Comparison of ENCODE assay signal across 8 mouse cellular contexts in genomic region chr15:79074913-79075532, GRCm38 (mm10). TPM values are rescaled to one million over a fixed set of nuclear protein-coding genes. Genes with fewer than 3 reads are reported as not detected.
A peak's percentile ranks its signal among the peaks of the same experiment; 100 is the strongest.
DNase-seq lines count a peak whose midpoint lies in the region; ATAC-seq and TF ChIP-seq lines count a peak whose summit lies in the region.

Gene Eif3l, plus strand, starts transcription at chr15:79075179.

- peaks cover 37% of the 10 kb centered on the region for H3K36me3 ChIP-seq in ES-Bruce4 (ENCODE audit: control insufficient read depth, insufficient read depth, low read length, poor library complexity, severe bottlenecking)
- peaks cover 37% of the 10 kb centered on the region for H3K36me3 ChIP-seq in forebrain, embryonic 13.5 days (ENCODE audit: poor library complexity, severe bottlenecking)

- peak; percentile 77 for DNase-seq in c-Kit-positive CD71-positive TER-119-positive erythroid progenitor cells, embryonic 14.5 days (ENCODE audit: low spot score)
- DNase-seq in heart, postnatal 10 days, result peak; percentile 92 to 94
- peak; percentile 62 for DNase-seq in large intestine, adult 2 months (ENCODE audit: low read depth, low spot score)
- peak; percentile 84 for DNase-seq in lung, adult 2 months
- DNase-seq in thymus, adult 18-20 months, result peak; percentile 76 to 78

- H3K9me3 ChIP-seq in ES-Bruce4 (replicated peaks; ENCODE audit: control insufficient read depth, insufficient read depth, low read length, poor library complexity, severe bottlenecking), result no peaks in the 10 kb centered on the region
- H3K9me3 ChIP-seq in forebrain, embryonic 13.5 days (replicated peaks), result no peaks in the 10 kb centered on the region

- intact Hi-C loops in heart, postnatal 10 days (cut with DNase I), result loop anchor here (5.0 kb wide), 1 partner anchor 163 kb away; the partner anchor contains the start of gene Pdxp

- peaks cover 4% of the 10 kb centered on the region for H3K4me1 ChIP-seq in ES-Bruce4 (ENCODE audit: control insufficient read depth, insufficient read depth, low read length)
- H3K4me1 ChIP-seq in forebrain, embryonic 13.5 days, result peaks cover 23% of the 10 kb centered on the region
- peaks cover 5% of the 10 kb centered on the region for H3K4me1 ChIP-seq in lung, adult 2 months (ENCODE audit: control insufficient read depth, insufficient read depth, low read length)

- peak within 1 kb of the TSS; percentile 95 for H3K4me3 ChIP-seq in ES-Bruce4 (ENCODE audit: low read depth, low read length)
- peak within 1 kb of the TSS; percentile 96 for H3K4me3 ChIP-seq in forebrain, embryonic 13.5 days
- H3K4me3 ChIP-seq in lung, adult 2 months (replicated peaks; ENCODE audit: extremely low read depth, low read depth, low read length), result peak within 1 kb of the TSS; percentile 86

- TF ChIP-seq EP300 in ES-Bruce4 (IDR thresholded peaks at IDR 0.05; ENCODE audit: insufficient read depth, low read depth, low read length), result no peak

- WGBS in forebrain, embryonic 13.5 days, result under 1% methylated on average over 49 of the region's 49 CpGs
- under 1% methylated on average over 49 of the region's 49 CpGs for WGBS in large intestine, adult 2 months
- WGBS in lung, adult 2 months, result under 1% methylated on average over 49 of the region's 49 CpGs

- peak within 1 kb of the TSS; percentile 92 for H3K27ac ChIP-seq in ES-Bruce4 (ENCODE audit: insufficient read depth, low read length)
- H3K27ac ChIP-seq in forebrain, embryonic 13.5 days, result peak within 1 kb of the TSS; percentile 81

- H3K9ac ChIP-seq in ES-Bruce4 (ENCODE audit: low read depth, poor library complexity, severe bottlenecking), result peak within 1 kb of the TSS; percentile 84
- H3K9ac ChIP-seq in forebrain, embryonic 13.5 days, result peak within 1 kb of the TSS; percentile 83

- peak within 1 kb of the TSS; percentile 96 for H3K4me2 ChIP-seq in forebrain, embryonic 13.5 days

- no peak for TF ChIP-seq CTCF in ES-Bruce4 (IDR thresholded peaks at IDR 0.05; ENCODE audit: low read depth, low read length)
- no peak for TF ChIP-seq CTCF in lung, adult 2 months (IDR thresholded peaks at IDR 0.05; ENCODE audit: insufficient read depth, low read length)

- H3K27me3 ChIP-seq in ES-Bruce4 (ENCODE audit: control insufficient read depth, insufficient read depth, low read length, poor library complexity, severe bottlenecking), result no peaks in the 10 kb centered on the region
- no peaks in the 10 kb centered on the region for H3K27me3 ChIP-seq in forebrain, embryonic 13.5 days

- no peak for TF ChIP-seq POLR2A in ES-Bruce4 (IDR thresholded peaks at IDR 0.05; ENCODE audit: insufficient read depth, low read length)
- peak; percentile 59; the same call in 1 of the 2 replicates for TF ChIP-seq POLR2A in lung, adult 2 months (IDR thresholded peaks at IDR 0.05; ENCODE audit: borderline replicate concordance, extremely low read depth, low read depth, low read length)

- ATAC-seq in forebrain, embryonic 13.5 days, result peak; percentile 94
- peak; percentile 77 for ATAC-seq in neutrophil, adult 5-6 weeks (ENCODE audit: extremely low read depth, insufficient number of reproducible peaks, low FRiP score, poor library complexity, severe bottlenecking)

RNA-seq across cellular contexts. Expression of gene Eif3l, which starts in this region (rescaled TPM):
- polyA plus RNA-seq in ES-Bruce4 (2011; ENCODE audit: insufficient read depth, insufficient read length, low read depth, missing spikeins), result 598 and 608 TPM in 2 replicates
- polyA plus RNA-seq in forebrain, embryonic 13.5 days (2015; fragmentation: Nextera tagmentation; extraction: Ambion mirVana), result 207 and 215 TPM in 2 replicates
- total RNA-seq in heart, postnatal 10 days (2021), result 10 to 100 TPM; 94.5 to 95.7 TPM
- 135 and 171 TPM in 2 replicates for polyA plus RNA-seq in large intestine, adult 2 months (2012; rRNA removed)
- 81.2 and 105 TPM in 2 replicates for polyA plus RNA-seq in lung, adult 2 months (2012; rRNA removed)
- 97.7 and 106 TPM in 2 replicates for total RNA-seq in neutrophil, adult 5-6 weeks (2017)

Comparison
In these comparisons a context has a peak if more than half of its experiments do, and no peak if none do; other contexts are left out.
1. Peak in every context shown above with its lines: DNase-seq, ATAC-seq, H3K4me3 ChIP-seq and H3K27ac ChIP-seq.